Mouse (Mus musculus) small intestine, adult 2 months (tissue): ENCODE results near the gene Nin.

Experiments
- CTCF ChIP-seq: fragments of 200-500 bp; IDR thresholded peaks from 2 replicates; pipeline ENCODE4 v1.5.1; 2012; ENCODE audit warnings: low read depth, mild to moderate bottlenecking, control low read depth, inconsistent platforms, low read length, moderate library complexity, mixed read lengths; ENCODE audit not compliant: insufficient replicate concordance, insufficient read length; ENCODE audit errors: extremely low read depth
- POLR2A ChIP-seq: fragments of 200-500 bp; IDR thresholded peaks from 2 replicates; pipeline ENCODE4 v1.6.1; 2012; ENCODE audit warnings: low read depth, mild to moderate bottlenecking, control low read depth, inconsistent platforms, low read length, moderate library complexity

DNA sequence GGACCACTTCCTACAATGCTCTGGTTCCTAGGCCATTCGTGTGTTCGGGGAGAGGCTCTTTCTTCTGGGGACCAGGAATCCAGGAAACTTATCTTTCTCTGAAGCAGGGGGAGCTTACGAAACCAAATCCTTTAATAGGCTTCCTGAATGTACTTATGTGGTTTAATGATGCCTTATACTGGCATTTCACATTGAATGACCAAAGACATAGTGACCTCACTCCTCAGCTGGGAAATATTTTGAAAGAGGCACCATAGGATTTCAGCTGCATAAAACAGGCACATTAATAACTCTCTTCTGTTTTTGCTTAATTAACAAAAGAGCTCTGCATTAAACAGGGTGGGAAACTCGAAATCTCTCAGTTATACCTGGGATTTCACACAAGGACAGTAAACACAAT, 69.2 kb downstream of the Nin start:
- TF ChIP-seq POLR2A = no peak
- no peak for TF ChIP-seq CTCF
